Mouse (Mus musculus) MEL (cell line): Measurements from ENCODE around the gene Lhx2.

Source experiments
- CTCF ChIP-seq, 3 experiments: IDR thresholded peaks in 2 of 3; conservative IDR thresholded peaks in 1 of 3; 2 replicates each; pipeline ENCODE4 v1.5.1; 2011 to 2012; ENCODE audit warnings: low read length in 3 of 3, low read depth in 2 of 3, mild to moderate bottlenecking in 2 of 3, improper control_type of control experiment in 1 of 3, inconsistent platforms in 1 of 3, mixed read lengths in 1 of 3, moderate library complexity in 1 of 3; ENCODE audit not compliant: control insufficient read depth in 1 of 3, insufficient read depth in 1 of 3, poor library complexity in 1 of 3, severe bottlenecking in 1 of 3
- HCFC1 ChIP-seq: IDR thresholded peaks from 2 replicates; pipeline ENCODE4 v1.6.1; 2012; ENCODE audit warnings: low read depth, mild to moderate bottlenecking, inconsistent platforms, low read length, improper control_type of control experiment, moderate library complexity
- KAT2A ChIP-seq: conservative IDR thresholded peaks from 2 replicates; pipeline ENCODE4 v1.6.1; 2012; ENCODE audit warnings: low read depth, low read length, improper control_type of control experiment, inconsistent platforms
- ZNF384 ChIP-seq: IDR thresholded peaks from 2 replicates; pipeline ENCODE4 v1.6.1; 2012; ENCODE audit warnings: low read depth, mild to moderate bottlenecking, inconsistent platforms, low read length, improper control_type of control experiment

- no peak for TF ChIP-seq CTCF (IDR thresholded peaks at IDR 0.05 in 2 of 3, conservative IDR thresholded peaks at IDR 0.05 in 1 of 3; ENCODE audit: control insufficient read depth in 1 of 3, insufficient read depth in 1 of 3, low read depth in 2 of 3, low read length in 3 of 3, poor library complexity in 1 of 3, severe bottlenecking in 1 of 3)
- TF ChIP-seq KAT2A: no peak
- TF ChIP-seq ZNF384: no peak
- no peak for TF ChIP-seq HCFC1
Observed at GRCm38 (mm10) chr2:38377254-38377653, 38.2 kb downstream of the Lhx2 start.
